Mouse (Mus musculus): ENCODE results near the gene Capn3. TPM values are rescaled to one million over a fixed set of nuclear protein-coding genes. Genes with fewer than 3 reads are reported as not detected.

Gene Capn3
- 0.55 and 0.92 TPM in 2 replicates for polyA plus RNA-seq (2015; fragmentation: Nextera tagmentation; extraction: Ambion mirVana)

- DNase-seq (ENCODE audit: low spot score) (no peak), ATAC-seq (no peak)
- no peak within 1 kb of the TSS for H3K27ac ChIP-seq (ENCODE audit: low read length)
- H3K27me3 ChIP-seq (replicated peaks; ENCODE audit: insufficient read depth, low read length) = no peaks in the 10 kb centered on the region
- H3K36me3 ChIP-seq (ENCODE audit: insufficient read depth, low read length) = no peaks in the 10 kb centered on the region; the same call in 1 of the 2 replicates
- 70% methylated on average over 4 of the region's 4 CpGs for WGBS
- H3K4me1 ChIP-seq (ENCODE audit: insufficient read depth, low read depth, low read length) = no peaks in the 10 kb centered on the region
- no peak for TF ChIP-seq EP300 (IDR thresholded peaks at IDR 0.05)
- TF ChIP-seq CTCF (IDR thresholded peaks at IDR 0.05) = no peak
- H3K9me3 ChIP-seq (ENCODE audit: low read length) = no peaks in the 10 kb centered on the region
- H3K9ac ChIP-seq (replicated peaks; ENCODE audit: low read depth) = no peak within 1 kb of the TSS
- H3K4me3 ChIP-seq (ENCODE audit: low read depth, low read length) = no peak within 1 kb of the TSS
- no peak within 1 kb of the TSS for H3K4me2 ChIP-seq (replicated peaks; ENCODE audit: low read depth, low read length)
Measured at GRCm38 (mm10) chr2:120455719-120456118, at the start of gene Capn3. Gene Capn3 (plus strand): TSS chr2:120456019.

GRCm38 (mm10) chr2:120411096-120411628 is 44.7 kb upstream of the Capn3 start:
- Histone ChIP-seq H3K4me2 (replicated peaks; ENCODE audit: low read depth, low read length) (no peak overlapping the region), H3K9me3 (ENCODE audit: low read length) (no peaks in the 10 kb centered on the region), H3K9ac (replicated peaks; ENCODE audit: low read depth) (no peak overlapping the region), H3K36me3 (ENCODE audit: insufficient read depth, low read length) (no peaks in the 10 kb centered on the region), H3K4me1 (ENCODE audit: insufficient read depth, low read depth, low read length) (no peaks in the 10 kb centered on the region), H3K27me3 (replicated peaks; ENCODE audit: insufficient read depth, low read length) (no peaks in the 10 kb centered on the region), H3K4me3 (ENCODE audit: low read depth, low read length) (no peak overlapping the region), H3K27ac (ENCODE audit: low read length) (no peak overlapping the region)
- TF ChIP-seq EP300 (IDR thresholded peaks at IDR 0.05) (no peak), CTCF (IDR thresholded peaks at IDR 0.05) (no peak)
- no peak for ATAC-seq
- 89% methylated on average over 3 of the region's 3 CpGs for WGBS
- no peak for DNase-seq (ENCODE audit: low spot score)

GRCm38 (mm10) chr2:120414113-120414512 is 41.7 kb upstream of the Capn3 start:
- no peaks in the 10 kb centered on the region for H3K9me3 ChIP-seq (ENCODE audit: low read length)
- H3K27ac ChIP-seq (ENCODE audit: low read length) = no peak overlapping the region
- no peak for ATAC-seq
- H3K9ac ChIP-seq (replicated peaks; ENCODE audit: low read depth) = no peak overlapping the region
- no peaks in the 10 kb centered on the region for H3K36me3 ChIP-seq (ENCODE audit: insufficient read depth, low read length)
- no peak overlapping the region for H3K4me3 ChIP-seq (ENCODE audit: low read depth, low read length)
- DNase-seq (ENCODE audit: low spot score) = no peak
- no peaks in the 10 kb centered on the region for H3K27me3 ChIP-seq (replicated peaks; ENCODE audit: insufficient read depth, low read length)
- TF ChIP-seq EP300 (IDR thresholded peaks at IDR 0.05) = no peak
- TF ChIP-seq CTCF (IDR thresholded peaks at IDR 0.05) = no peak
- no peak overlapping the region for H3K4me2 ChIP-seq (replicated peaks; ENCODE audit: low read depth, low read length)
- H3K4me1 ChIP-seq (ENCODE audit: insufficient read depth, low read depth, low read length) = no peaks in the 10 kb centered on the region

GRCm38 (mm10) chr2:120414738-120415414 is 40.9 kb upstream of the Capn3 start:
- no peak overlapping the region for H3K9ac ChIP-seq (replicated peaks; ENCODE audit: low read depth)
- TF ChIP-seq EP300 (IDR thresholded peaks at IDR 0.05) (no peak), CTCF (IDR thresholded peaks at IDR 0.05) (no peak)
- no peak overlapping the region for H3K4me2 ChIP-seq (replicated peaks; ENCODE audit: low read depth, low read length)
- no peak for DNase-seq (ENCODE audit: low spot score)
- no peaks in the 10 kb centered on the region for H3K4me1 ChIP-seq (ENCODE audit: insufficient read depth, low read depth, low read length)
- WGBS = 61% methylated on average over 1 of the region's 1 CpGs
- H3K9me3 ChIP-seq (ENCODE audit: low read length) = no peaks in the 10 kb centered on the region
- no peak for ATAC-seq
- H3K27me3 ChIP-seq (replicated peaks; ENCODE audit: insufficient read depth, low read length) = no peaks in the 10 kb centered on the region
- no peaks in the 10 kb centered on the region for H3K36me3 ChIP-seq (ENCODE audit: insufficient read depth, low read length)
- H3K27ac ChIP-seq (ENCODE audit: low read length) = no peak overlapping the region
- no peak overlapping the region for H3K4me3 ChIP-seq (ENCODE audit: low read depth, low read length)

- TF ChIP-seq CTCF (IDR thresholded peaks at IDR 0.05) = no peak
- TF ChIP-seq EP300 (IDR thresholded peaks at IDR 0.05) = no peak
- Histone ChIP-seq H3K9ac (replicated peaks; ENCODE audit: low read depth) (no peak overlapping the region), H3K4me1 (ENCODE audit: insufficient read depth, low read depth, low read length) (no peaks in the 10 kb centered on the region), H3K4me2 (replicated peaks; ENCODE audit: low read depth, low read length) (no peak overlapping the region), H3K9me3 (ENCODE audit: low read length) (no peaks in the 10 kb centered on the region), H3K27me3 (replicated peaks; ENCODE audit: insufficient read depth, low read length) (no peaks in the 10 kb centered on the region), H3K4me3 (ENCODE audit: low read depth, low read length) (no peak overlapping the region), H3K27ac (ENCODE audit: low read length) (no peak overlapping the region), H3K36me3 (ENCODE audit: insufficient read depth, low read length) (no peaks in the 10 kb centered on the region)
- no peak for DNase-seq (ENCODE audit: low spot score)
- ATAC-seq = no peak
- 79% methylated on average over 5 of the region's 5 CpGs for WGBS
Measured at GRCm38 (mm10) chr2:120424386-120424785, 31.4 kb upstream of the Capn3 start.

- Histone ChIP-seq H3K27ac (ENCODE audit: low read length) (no peak overlapping the region), H3K4me2 (replicated peaks; ENCODE audit: low read depth, low read length) (no peak overlapping the region), H3K36me3 (ENCODE audit: insufficient read depth, low read length) (no peaks in the 10 kb centered on the region), H3K9me3 (ENCODE audit: low read length) (no peaks in the 10 kb centered on the region), H3K4me1 (ENCODE audit: insufficient read depth, low read depth, low read length) (no peaks in the 10 kb centered on the region), H3K9ac (replicated peaks; ENCODE audit: low read depth) (no peak overlapping the region), H3K27me3 (replicated peaks; ENCODE audit: insufficient read depth, low read length) (no peaks in the 10 kb centered on the region), H3K4me3 (ENCODE audit: low read depth, low read length) (no peak overlapping the region)
- no peak for ATAC-seq
- DNase-seq (ENCODE audit: low spot score) = no peak
- WGBS = 91% methylated on average over 1 of the region's 1 CpGs
- no peak for TF ChIP-seq EP300 (IDR thresholded peaks at IDR 0.05)
- TF ChIP-seq CTCF (IDR thresholded peaks at IDR 0.05) = no peak
Measured at GRCm38 (mm10) chr2:120444486-120444885, 11.3 kb upstream of the Capn3 start.

Data from lung, postnatal 0 days (tissue).